Mouse (Mus musculus) forebrain, embryonic 10.5 days (tissue): Measurements from ENCODE around the gene Itm2b. TPM values are rescaled to one million over a fixed set of nuclear protein-coding genes. Genes with fewer than 3 reads are reported as not detected.
A peak's percentile ranks its signal among the peaks of the same experiment; 100 is the strongest.

Experiments
- DNase-seq: peaks from one replicate; pipeline ENCODE4 v3.0.0-alpha.2; 2017; ENCODE audit warnings: low spot score; ENCODE audit errors: extremely low spot score
- H3K27ac ChIP-seq: fragments of 300-500 bp; sonication (generic); 2 replicates; pipeline ENCODE4 v1.5.1; 2016; ENCODE audit warnings: mild to moderate bottlenecking
- H3K27me3 ChIP-seq: fragments of 300-500 bp; sonication (generic); 2 replicates; pipeline ENCODE4 v1.6.1; 2016; ENCODE audit warnings: mild to moderate bottlenecking; ENCODE audit not compliant: poor library complexity, severe bottlenecking
- H3K36me3 ChIP-seq: fragments of 300-500 bp; sonication (generic); replicated peaks from 2 replicates; pipeline ENCODE4 v1.6.1; 2016; ENCODE audit warnings: mild to moderate bottlenecking, moderate library complexity
- H3K4me1 ChIP-seq: fragments of 300-500 bp; sonication (generic); 2 replicates; pipeline ENCODE4 v1.6.1; 2016
- H3K4me3 ChIP-seq: fragments of 300-500 bp; sonication (generic); 2 replicates; pipeline ENCODE4 v1.5.1; 2016; ENCODE audit warnings: mild to moderate bottlenecking, moderate library complexity
- H3K9me3 ChIP-seq: fragments of 300-500 bp; sonication (generic); 2 replicates; pipeline ENCODE4 v1.6.1; 2016; ENCODE audit warnings: mild to moderate bottlenecking, moderate library complexity
- WGBS: fragments of 180-500 bp; shearing (Covaris S2); methylation state at CpG from one replicate; pipeline ENCODE4 v1.1.7; 2016; 5-methylcytosine and 5-hydroxymethylcytosine counted together
- polyA plus RNA-seq: library from polyadenylated mRNA; unstranded; fragments of >200 nt; fragmentation: Nextera tagmentation; extraction: Ambion mirVana; gene quantifications from 2 replicates; pipeline ENCODE4 v1.2.1, GENCODE M21; 2016

Gene Itm2b
- polyA plus RNA-seq, 1 experiment from 2014 or later, result 209 TPM

DNA sequence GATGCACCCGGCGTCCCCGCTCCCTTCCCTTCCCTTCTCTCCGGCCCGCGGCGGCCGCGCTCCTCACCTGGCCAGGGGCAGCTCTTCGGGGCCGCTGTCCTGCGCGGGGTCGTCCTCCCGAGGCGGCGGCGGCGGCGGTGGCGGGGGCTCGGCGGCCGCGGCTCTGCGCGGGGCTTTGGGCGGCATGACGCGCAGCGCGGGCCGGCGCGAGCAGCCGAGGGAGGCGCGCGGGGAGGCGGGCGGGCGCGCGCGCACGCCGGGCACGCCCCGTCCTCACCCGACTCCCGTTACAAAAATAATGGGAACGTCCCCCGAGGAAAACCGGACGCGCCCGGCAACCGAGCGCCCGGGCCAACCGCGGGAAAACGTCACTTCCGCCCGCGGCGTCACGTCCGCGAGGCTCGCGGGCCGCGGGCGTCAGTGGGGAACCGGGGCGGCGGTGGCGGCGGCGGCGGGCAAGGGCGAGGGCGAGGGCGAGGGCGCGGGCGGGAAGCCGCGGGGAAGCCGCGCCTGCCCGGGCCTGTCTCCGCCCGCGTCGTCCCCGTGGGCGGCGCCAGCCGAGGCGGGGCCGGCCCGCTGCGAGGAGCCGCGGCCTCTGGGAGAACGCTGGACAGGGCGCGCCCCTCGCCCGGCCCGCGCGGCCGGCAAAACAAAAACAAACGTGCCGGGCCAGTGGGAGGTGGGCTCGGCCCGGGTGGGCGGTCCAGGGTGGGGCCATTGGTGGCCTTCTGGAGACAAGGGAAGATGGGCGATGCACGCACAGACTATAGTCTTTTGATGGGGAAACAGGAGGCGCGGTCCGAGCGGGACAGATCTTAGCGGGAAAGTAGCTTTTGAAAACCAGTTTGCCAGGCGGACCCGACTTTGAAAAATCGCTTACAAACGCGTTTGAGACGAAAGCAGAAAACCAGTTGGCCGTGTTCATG lies 59.4 kb downstream of the Itm2b start, which contains the start of gene Rb1:
Gene Rb1 (minus strand): TSS at position 367 of the 926 bp plus-strand sequence.
- no peaks in the 10 kb centered on the region for H3K9me3 ChIP-seq
- no peaks in the 10 kb centered on the region for H3K27me3 ChIP-seq
- H3K4me3 ChIP-seq, result peak within 1 kb of the TSS; percentile 94
- peaks cover 8% of the 10 kb centered on the region for H3K36me3 ChIP-seq
- peak within 1 kb of the TSS; percentile 93 for H3K27ac ChIP-seq
- peaks cover 24% of the 10 kb centered on the region for H3K4me1 ChIP-seq
- DNase-seq, result peak; percentile 81
- 1% methylated on average over 129 of the region's 135 CpGs for WGBS

DNA sequence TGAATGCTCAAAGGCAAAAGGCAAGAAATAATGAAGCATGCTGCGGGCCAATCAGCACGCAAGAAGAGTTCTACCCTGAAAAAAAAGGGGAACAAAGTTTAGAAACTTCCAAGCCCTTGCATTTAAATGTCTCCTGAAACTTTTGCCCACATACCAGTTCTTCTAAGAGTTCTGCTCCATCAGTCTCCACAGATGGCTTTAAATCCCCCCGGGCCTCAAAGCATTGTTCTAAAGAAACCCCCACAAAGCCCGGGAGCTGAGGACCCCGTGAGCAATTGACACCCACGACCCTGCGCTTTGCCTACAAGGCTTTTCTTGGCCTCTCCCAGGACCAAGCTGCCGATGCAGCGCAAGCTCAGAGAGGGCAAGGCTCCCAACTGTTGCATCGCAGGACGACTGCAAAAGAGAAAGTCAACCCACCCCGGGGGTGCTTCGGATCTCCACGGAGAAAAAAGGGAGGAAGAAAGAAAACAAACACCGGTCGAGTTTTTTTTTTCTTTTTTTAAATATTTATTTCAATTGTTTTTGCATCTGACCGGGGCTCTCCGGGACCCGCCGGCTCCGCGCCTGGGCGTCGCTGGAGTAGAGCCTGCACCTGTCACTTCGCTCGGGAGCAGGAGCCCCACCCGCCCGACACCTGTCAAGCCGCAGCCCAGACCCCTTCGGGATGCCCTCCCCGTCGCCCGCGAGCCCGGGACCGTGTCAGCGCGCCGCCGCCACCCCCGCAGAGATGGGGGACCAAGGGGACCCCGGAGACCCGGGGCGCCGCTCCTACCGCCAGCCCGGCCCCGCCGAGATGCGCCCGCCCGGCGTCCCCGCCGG lies 60.2 kb downstream of the Itm2b start:
- peak overlapping the region; percentile 93 for H3K27ac ChIP-seq
- H3K36me3 ChIP-seq, result peaks cover 12% of the 10 kb centered on the region
- peak overlapping the region; percentile 94 for H3K4me3 ChIP-seq
- no peaks in the 10 kb centered on the region for H3K27me3 ChIP-seq
- peaks cover 24% of the 10 kb centered on the region for H3K4me1 ChIP-seq
- DNase-seq, result peak; percentile 59
- WGBS, result 2% methylated on average over 50 of the region's 55 CpGs
- H3K9me3 ChIP-seq, result no peaks in the 10 kb centered on the region

DNA sequence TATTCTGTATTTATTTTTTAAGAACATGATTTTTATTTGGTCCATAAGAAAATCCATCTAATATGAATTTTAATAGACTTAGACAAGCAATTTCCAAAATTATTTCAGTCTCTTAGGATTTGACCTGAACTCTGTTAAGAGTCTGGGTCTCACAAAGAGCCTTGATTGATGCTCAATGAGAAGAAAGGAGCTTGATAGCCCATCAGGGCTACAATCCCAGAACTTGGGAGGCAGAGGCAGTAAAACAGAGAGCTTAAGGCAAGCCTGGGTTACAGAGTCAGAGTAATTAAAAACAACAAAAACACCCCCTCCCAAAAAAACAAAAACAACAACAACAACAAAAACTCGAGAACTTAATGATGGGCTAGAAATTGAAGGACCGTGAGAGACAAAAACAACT lies 61.1 kb downstream of the Itm2b start:
- Histone ChIP-seq H3K4me3 (peak overlapping the region; percentile 94), H3K27ac (no peak overlapping the region), H3K27me3 (no peaks in the 10 kb centered on the region), H3K36me3 (peaks cover 12% of the 10 kb centered on the region), H3K9me3 (no peaks in the 10 kb centered on the region), H3K4me1 (peaks cover 24% of the 10 kb centered on the region)
- 63% methylated on average over 2 of the region's 2 CpGs for WGBS
- no peak for DNase-seq

DNA sequence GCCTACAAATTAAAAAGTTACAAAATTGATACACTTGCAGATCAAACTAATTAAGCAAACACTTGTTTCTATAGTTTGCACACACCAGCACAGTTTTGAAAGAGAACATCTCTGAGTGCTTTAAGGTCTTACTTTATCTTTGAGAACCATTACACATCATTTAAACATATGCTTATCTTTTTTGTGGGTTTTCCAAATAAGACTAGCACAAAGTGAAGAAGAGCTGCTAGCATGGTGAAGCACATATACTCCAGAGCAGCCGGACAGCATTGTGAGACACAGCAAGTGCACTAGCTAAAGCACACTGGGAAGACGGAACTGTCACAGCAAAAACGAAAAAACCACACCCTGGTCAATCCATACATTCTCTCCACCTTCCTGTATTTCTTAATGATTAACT lies 62.9 kb downstream of the Itm2b start:
- WGBS, result 92% methylated on average over 3 of the region's 3 CpGs
- peaks cover 22% of the 10 kb centered on the region for H3K4me1 ChIP-seq
- H3K27me3 ChIP-seq, result no peaks in the 10 kb centered on the region
- no peak overlapping the region for H3K4me3 ChIP-seq
- H3K27ac ChIP-seq, result no peak overlapping the region
- no peak for DNase-seq
- H3K9me3 ChIP-seq, result no peaks in the 10 kb centered on the region
- H3K36me3 ChIP-seq, result peaks cover 16% of the 10 kb centered on the region

DNA sequence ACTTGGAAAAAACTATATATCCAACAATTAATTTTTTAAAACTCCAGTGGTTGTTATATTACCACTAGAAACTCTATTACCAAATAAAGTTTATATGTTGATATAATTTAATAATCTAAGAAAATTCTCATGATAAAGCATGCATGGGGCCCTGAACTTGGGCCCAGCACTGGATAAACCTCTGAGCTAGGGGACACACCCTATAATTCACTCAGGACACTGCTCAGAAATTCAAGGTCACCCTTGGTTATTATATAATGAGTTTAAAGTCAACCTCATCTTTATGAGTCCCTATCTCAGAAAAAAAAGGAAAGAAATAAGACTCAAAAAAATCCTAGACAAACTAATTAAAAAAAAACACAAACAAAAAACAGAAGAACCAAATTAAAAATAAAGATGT lies 68.2 kb downstream of the Itm2b start:
- H3K36me3 ChIP-seq, result peaks cover 16% of the 10 kb centered on the region
- no peak overlapping the region for H3K27ac ChIP-seq
- DNase-seq, result no peak
- no peaks in the 10 kb centered on the region for H3K27me3 ChIP-seq
- H3K4me3 ChIP-seq, result no peak overlapping the region
- no peaks in the 10 kb centered on the region for H3K4me1 ChIP-seq
- H3K9me3 ChIP-seq, result no peaks in the 10 kb centered on the region

DNA sequence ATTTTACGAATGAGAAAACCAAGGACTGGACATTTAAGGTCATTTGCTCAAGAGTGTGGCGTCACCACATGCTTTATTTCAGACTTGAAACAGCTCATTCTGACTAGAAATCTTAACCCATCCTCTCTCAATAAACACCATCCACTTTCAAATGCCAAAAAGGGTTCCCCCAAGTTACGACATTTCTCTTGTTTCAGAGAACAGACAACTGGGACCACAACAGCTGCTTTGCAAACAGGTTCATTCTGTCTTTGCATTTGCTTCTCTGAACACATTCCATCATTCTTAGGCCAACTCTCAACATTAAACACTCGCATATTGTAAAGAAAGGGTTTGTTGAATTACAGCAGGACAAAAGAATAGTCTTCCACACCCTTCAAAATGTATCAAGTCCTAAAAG lies 71.2 kb downstream of the Itm2b start:
- DNase-seq, result no peak
- Histone ChIP-seq H3K36me3 (peaks cover 3% of the 10 kb centered on the region; the same call in 1 of the 2 replicates), H3K4me3 (no peak overlapping the region), H3K27ac (no peak overlapping the region), H3K4me1 (no peaks in the 10 kb centered on the region), H3K27me3 (no peaks in the 10 kb centered on the region), H3K9me3 (no peaks in the 10 kb centered on the region)
- 92% methylated on average over 4 of the region's 4 CpGs for WGBS

DNA sequence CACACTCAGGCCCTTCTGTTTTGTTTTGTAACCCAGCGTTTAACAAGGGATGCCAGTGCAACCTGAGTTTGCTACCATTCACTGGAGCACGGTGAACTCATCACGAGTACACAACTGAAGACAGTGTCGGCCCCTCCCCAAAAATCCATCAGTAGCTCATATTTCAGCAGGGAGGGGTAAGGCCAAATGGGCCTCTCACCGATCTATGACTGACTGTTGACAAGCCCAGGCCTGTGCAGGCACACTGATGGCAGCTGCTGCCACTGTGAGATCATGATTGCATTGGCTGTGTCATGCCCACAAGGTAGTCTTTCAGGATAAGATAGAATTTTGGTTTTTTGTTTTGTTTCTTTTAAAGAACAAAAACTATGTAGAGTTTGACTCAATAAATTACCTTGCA lies 71.7 kb downstream of the Itm2b start:
- Histone ChIP-seq H3K27ac (no peak overlapping the region), H3K9me3 (no peaks in the 10 kb centered on the region), H3K4me1 (no peaks in the 10 kb centered on the region), H3K27me3 (no peaks in the 10 kb centered on the region), H3K36me3 (no peaks in the 10 kb centered on the region), H3K4me3 (no peak overlapping the region)
- no peak for DNase-seq
- 81% methylated on average over 5 of the region's 5 CpGs for WGBS

DNA sequence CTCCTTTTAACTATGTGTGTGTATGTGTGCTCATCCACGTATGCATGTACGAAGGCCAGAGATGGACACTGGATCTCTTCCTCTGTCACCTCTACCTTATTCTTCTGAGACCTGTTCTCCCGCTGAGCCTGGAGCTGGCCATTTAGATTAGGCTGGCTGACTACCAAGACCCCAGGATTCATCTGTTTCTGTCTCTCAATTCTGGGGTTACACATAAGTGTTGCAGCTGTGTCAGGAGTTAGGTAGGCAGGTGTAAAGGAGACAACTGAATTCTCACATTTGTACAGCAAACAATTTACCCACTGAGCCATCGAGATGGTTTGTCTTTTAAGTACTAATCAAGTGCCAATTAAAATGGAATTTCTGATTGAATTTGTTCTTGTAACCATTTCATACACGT lies 72.2 kb downstream of the Itm2b start:
- Histone ChIP-seq H3K9me3 (no peaks in the 10 kb centered on the region), H3K27ac (no peak overlapping the region), H3K4me3 (no peak overlapping the region), H3K27me3 (no peaks in the 10 kb centered on the region), H3K4me1 (no peaks in the 10 kb centered on the region), H3K36me3 (no peaks in the 10 kb centered on the region)
- DNase-seq, result no peak
- WGBS, result 87% methylated on average over 5 of the region's 5 CpGs

Other genes starting within 250 kb of the Itm2b start
- gene Lpar6, start 147.4 kb downstream of the Itm2b start, polyA plus RNA-seq, result 16.0 and 16.1 TPM in 2 replicates
- gene Rb1, start 59.5 kb downstream of the Itm2b start, polyA plus RNA-seq, result 21.3 and 27.7 TPM in 2 replicates
- 121 and 124 TPM in 2 replicates for gene Med4, start 124.7 kb upstream of the Itm2b start, polyA plus RNA-seq
- 109 and 120 TPM in 2 replicates for gene Sucla2, start 140.0 kb upstream of the Itm2b start, polyA plus RNA-seq
- 10.3 and 11.3 TPM in 2 replicates for gene Nudt15, start 163.0 kb upstream of the Itm2b start, polyA plus RNA-seq